Mouse (Mus musculus) adrenal gland, adult 8-10 months (tissue): ENCODE results near the gene Anp32e. TPM values are rescaled to one million over a fixed set of nuclear protein-coding genes. Genes with fewer than 3 reads are reported as not detected.
A peak's percentile ranks its signal among the peaks of the same experiment; 100 is the strongest.
"Not testable (repeated sequence)": the region's sequence is repeated elsewhere in the genome, so short reads cannot be mapped to it uniquely, and the experiment has no call there.

Experiments
- DNase-seq: peaks from one replicate; pipeline ENCODE4 v3.0.0; 2022
- total RNA-seq, 4 experiments: library from RNA; stranded (reverse); gene quantifications; 2 replicates each; pipeline ENCODE4 v1.2.4; 2022

Gene Anp32e
- total RNA-seq, 4 experiments from 2014 or later: 83.8 to 94.0 (median 88.4) TPM

DNA sequence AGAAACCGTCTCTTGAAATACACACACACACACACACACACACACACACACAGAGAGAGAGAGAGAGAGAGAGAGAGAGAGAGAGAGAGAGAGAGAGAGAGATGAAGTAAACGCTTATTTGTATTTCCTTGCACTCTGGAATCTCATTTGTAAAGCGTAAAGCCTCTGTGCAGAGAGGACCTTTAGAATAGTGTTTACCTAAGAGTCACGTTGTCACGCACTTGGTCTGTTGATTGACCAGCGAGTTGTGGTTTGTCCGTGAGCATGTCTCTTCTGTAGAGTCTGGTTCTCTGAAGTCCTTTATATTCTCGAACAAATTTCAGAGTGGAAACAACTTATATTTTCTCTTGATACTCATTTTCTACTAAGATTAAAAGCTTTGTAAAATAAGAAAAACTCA lies 15.7 kb downstream of the Anp32e start:
- no peak for DNase-seq

GRCm38 (mm10) chr3:95945731-95946240 lies 16.7 kb downstream of the Anp32e start:
- DNase-seq: no peak

GRCm38 (mm10) chr3:95948325-95948724 lies 19.3 kb downstream of the Anp32e start:
- DNase-seq: no peak

DNA sequence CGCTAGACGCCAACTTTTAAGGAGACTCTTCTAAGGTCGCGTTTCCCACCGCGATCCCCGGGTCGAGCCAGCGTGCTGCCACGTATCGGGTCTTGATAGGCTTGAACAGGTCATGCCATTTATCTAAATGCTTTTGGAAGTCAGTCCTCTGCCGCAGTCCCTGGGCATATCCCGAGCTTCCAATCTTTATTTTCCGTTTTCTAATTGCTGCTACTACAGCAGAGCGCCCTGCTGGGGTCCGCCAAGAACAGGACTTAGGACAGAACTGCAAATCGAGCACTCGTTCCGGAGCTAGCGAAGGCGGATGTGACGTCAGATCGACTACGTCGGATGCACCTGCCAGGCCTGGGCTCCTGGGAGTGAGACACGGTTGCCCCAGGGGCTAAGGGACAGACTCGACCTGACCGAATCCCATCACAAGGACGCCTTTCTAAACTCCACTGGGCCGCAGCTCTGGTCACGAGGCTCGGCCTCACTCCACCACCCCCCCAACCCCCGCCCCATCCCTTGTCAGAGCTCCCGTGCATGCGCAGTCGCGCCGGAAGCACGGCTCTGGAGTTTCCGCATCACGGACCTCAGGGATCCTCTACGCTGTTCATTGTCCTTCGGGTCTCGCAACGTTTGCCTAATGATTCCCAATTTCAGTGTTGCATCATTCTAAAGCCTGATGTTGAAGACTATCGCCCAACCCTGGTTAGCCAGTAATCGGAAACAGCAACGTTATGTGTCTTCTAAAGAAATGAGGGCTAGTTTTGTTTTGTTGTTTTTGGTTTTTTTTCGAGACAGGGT lies 21.9 kb downstream of the Anp32e start:
- peak; percentile 84 for DNase-seq

DNA sequence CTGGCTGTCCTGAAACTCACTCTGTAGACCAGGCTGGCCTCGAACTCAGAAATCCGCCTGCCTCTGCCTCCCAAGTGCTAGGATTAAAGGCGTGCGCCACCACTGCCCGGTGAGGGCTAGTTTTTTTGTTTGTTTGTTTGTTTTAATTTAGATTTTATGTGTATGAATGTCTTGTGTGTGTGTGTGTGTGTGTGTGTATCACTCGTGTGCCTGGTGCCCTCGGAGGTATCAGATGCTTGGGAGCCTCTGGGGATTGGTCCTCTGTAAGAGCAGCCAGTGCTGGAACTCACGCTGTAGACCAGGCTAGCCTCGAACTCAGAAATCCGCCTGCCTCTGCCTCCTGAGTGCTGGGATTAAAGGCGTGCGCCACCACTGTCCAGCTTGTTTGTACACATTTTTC lies 22.5 kb downstream of the Anp32e start:
- DNase-seq: not testable (repeated sequence)

GRCm38 (mm10) chr3:95953023-95953422 lies 24.0 kb downstream of the Anp32e start:
- DNase-seq: no peak

- no peak for DNase-seq
Observed at GRCm38 (mm10) chr3:95953522-95953921, 24.5 kb downstream of the Anp32e start.

DNA sequence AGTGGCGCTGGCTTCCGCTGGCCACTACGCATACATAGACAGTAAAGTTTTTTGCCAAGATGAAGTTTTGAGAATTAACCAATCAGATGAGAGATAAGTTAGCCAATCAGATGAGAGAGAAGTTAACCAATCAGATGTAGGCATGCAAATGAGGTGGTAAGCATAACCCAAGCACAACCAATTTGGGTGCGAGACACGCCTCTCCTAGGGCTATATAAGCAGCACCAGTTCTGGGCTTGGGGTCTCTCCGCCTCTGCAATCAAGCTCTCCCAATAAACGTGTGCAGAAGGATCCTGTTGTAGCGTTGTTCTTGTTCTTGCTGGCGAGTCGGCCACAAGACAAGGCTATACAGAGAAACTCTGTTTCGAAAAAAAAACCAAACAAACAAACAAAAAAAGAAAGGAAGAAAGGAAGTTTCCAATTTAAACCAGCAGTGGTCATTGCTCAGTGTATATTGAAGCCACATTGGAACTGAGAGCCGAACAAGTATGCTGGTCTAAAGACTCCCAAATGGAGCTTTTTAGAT lies 25.7 kb downstream of the Anp32e start:
- DNase-seq: not testable (repeated sequence)

- no peak for DNase-seq
Observed at GRCm38 (mm10) chr3:95955318-95955717, 26.3 kb downstream of the Anp32e start.

DNA sequence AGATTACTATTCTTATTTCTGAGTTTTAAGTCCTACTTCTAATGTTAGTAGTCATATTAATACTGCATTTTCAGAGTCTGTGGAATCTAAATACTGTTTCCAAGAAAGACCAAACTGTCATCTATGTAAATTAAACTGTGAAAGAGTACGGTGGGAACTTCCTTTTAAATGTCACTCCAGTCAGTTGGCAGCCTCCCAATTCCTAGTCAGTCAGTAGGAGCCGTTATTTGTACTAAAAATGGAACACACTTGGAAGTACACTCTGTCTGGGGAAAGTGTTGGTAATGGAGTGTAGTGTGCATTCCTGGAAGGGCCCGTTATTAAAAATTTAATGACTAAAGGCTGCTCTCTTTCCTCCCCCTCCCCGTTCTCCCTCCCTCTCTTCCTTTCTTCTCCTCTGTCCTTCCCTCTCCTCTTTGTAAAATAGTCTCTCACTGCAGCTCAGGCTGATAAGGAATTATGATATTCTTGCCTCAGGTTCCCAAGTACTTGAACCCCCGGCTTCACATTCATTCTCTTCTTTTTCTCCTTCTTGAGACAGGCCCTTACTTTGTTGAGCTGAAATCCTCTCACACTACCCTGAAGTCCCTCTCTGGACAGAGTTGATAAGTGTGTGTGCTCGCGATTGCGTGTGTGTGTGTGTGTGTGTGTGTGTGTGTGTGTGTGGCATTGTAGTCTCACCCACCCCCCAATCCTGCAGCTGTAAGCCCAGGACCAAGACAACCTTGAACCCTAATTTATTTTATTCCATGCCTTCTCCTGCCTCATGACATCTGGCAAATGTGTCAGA lies 28.5 kb downstream of the Anp32e start:
- no peak for DNase-seq

DNA sequence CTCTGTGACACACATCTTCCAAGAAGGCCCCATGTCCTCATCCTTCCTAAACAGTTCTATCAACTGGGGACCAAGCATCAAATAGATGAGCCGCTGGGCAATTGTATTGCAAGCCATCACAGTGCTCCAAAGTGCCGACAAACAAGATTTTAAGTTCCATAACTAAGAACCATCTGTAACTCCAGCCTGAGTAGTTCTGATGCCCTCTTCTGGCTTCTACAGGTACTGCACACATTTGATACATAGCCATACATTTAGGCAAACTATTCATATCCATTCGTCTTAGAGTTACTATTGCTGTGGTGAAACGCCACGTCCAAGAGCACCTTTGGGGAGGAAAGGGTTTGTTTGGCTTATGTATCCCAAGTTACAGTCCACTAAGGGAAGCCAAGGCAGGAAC lies 30.0 kb downstream of the Anp32e start:
- no peak for DNase-seq

- DNase-seq: no peak
Observed at GRCm38 (mm10) chr3:95959807-95960206, 30.8 kb downstream of the Anp32e start.

GRCm38 (mm10) chr3:95962182-95962581 lies 33.1 kb downstream of the Anp32e start:
- DNase-seq: not testable (repeated sequence)

GRCm38 (mm10) chr3:95963230-95963629 lies 34.2 kb downstream of the Anp32e start:
- no peak for DNase-seq

DNA sequence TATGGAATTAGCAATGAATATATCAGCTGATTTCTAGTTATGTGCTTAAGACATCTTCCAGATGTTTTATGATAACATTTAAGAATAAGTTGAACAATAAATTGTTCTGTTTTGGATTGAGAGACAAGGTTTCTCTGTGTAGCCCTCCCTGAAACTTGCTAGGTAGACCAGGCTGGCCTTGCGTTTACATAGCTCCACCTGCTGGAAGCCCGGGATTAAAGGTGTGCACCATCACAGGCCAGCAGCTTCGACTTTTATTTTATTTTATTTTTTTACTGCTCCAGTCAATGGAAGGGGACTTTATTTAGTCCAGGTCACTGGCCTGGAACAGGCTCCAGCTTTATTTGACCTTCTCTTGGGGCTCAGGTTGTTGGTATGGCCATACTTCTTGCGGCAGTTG lies 34.6 kb downstream of the Anp32e start:
- DNase-seq: no peak

- no peak for DNase-seq
Observed at GRCm38 (mm10) chr3:95965518-95966451, 36.7 kb downstream of the Anp32e start.

- DNase-seq: no peak
Observed at GRCm38 (mm10) chr3:95969277-95969676, 40.2 kb downstream of the Anp32e start.

- DNase-seq: not testable (repeated sequence)
Observed at GRCm38 (mm10) chr3:95970661-95971060, 41.6 kb downstream of the Anp32e start.

- DNase-seq: no peak
Observed at GRCm38 (mm10) chr3:95972251-95972872, 43.3 kb downstream of the Anp32e start.

DNA sequence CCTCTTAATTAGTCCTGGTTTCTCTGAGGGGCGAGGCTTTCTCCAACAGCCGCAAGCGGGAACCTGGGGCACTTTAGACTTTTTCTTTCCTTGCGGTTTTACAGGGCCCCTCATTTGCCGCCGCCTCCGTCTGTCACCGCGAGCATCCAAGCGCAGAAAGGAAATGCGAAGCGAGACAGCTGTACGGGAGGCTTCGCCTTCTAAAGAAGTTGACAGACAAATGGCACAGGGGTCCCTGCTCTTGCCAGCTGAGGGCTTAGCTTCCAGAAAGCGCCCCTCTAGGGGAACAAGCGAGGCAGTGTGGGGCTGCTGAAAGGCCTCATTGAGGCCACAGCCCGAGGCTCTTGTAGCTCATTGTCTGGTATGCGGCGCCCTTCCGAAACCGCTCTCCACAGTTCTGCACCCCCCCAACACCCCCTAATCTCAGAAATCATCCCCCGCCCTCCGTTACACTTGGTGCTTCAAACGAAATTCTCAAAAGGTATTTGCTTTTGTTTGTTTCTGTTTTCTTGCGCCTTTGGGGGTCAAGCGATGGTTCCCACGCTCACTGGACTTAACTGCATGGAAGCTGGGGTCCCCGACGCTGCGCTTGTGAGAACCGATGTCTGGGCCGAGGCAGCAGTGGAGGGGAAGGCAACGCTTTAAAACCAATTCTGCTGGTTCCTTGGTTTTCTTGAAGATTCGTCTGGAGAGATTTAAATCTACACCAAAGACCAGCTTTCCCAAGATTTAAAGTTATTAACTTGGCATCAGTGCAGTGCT lies 44.0 kb downstream of the Anp32e start:
- DNase-seq: no peak

- DNase-seq: no peak
Observed at GRCm38 (mm10) chr3:95977079-95977478, 48.0 kb downstream of the Anp32e start.
